Mouse (Mus musculus) kidney, adult 2 months (tissue): Measurements from ENCODE around the gene Inpp5k.

Experiments
- CTCF ChIP-seq: fragments of 200-500 bp; conservative IDR thresholded peaks from 2 replicates; pipeline ENCODE4 v1.5.1; 2011; ENCODE audit warnings: low read depth, mild to moderate bottlenecking, control low read depth, low read length, moderate library complexity, mixed read lengths; ENCODE audit not compliant: insufficient read depth, insufficient read length
- POLR2A ChIP-seq: fragments of 200-500 bp; IDR thresholded peaks from one replicate; pipeline ENCODE4 v1.6.1; 2011; ENCODE audit warnings: low read depth, low read length, control low read depth

- TF ChIP-seq POLR2A, result no peak
- TF ChIP-seq CTCF, result no peak
Observed at GRCm38 (mm10) chr11:75596726-75597255, 34.0 kb upstream of the Inpp5k start.
